ENCODE assay signal across 8 mouse cellular contexts in genomic region chr7:45708221-45708761, GRCm38 (mm10). TPM values are rescaled to one million over a fixed set of nuclear protein-coding genes. Genes with fewer than 3 reads are reported as not detected.
DNase-seq lines count a peak whose midpoint lies in the region; ATAC-seq and TF ChIP-seq lines count a peak whose summit lies in the region.

No protein-coding gene starts in this region.

- H3K4me2 ChIP-seq in embryonic facial prominence, embryonic 13.5 days = peak overlapping the region; percentile 97
- peak overlapping the region; percentile 91 for H3K4me2 ChIP-seq in neural tube, embryonic 15.5 days

- H3K4me3 ChIP-seq in lung, adult 2 months (replicated peaks; ENCODE audit: extremely low read depth, low read depth, low read length) = peak overlapping the region; percentile 48
- peak overlapping the region; percentile 71; the same call in 1 of the 2 replicates for H3K4me3 ChIP-seq in embryonic facial prominence, embryonic 13.5 days
- H3K4me3 ChIP-seq in neural tube, embryonic 15.5 days (replicated peaks) = no peak overlapping the region

- no peak for TF ChIP-seq CTCF in lung, adult 2 months (IDR thresholded peaks at IDR 0.05; ENCODE audit: insufficient read depth, low read length)

- intact Hi-C loops in heart, postnatal 10 days (cut with DNase I) = no loop called here

- peak overlapping the region; percentile 52; the same call in 1 of the 2 replicates for H3K9ac ChIP-seq in embryonic facial prominence, embryonic 13.5 days
- no peak overlapping the region for H3K9ac ChIP-seq in neural tube, embryonic 15.5 days (replicated peaks)

- DNase-seq in lung, adult 2 months = no peak
- DNase-seq in lung, postnatal 4 days = no peak
- peak; percentile 57 to 68 for DNase-seq in heart, postnatal 10 days
- DNase-seq in kidney, postnatal 4 days = peak; percentile 37 to 58
- no peak for DNase-seq in layer of hippocampus, adult 9-11 months
- DNase-seq in right cerebral cortex, adult 2 months (ENCODE audit: low spot score in 2 of 2) = no peak

- H3K36me3 ChIP-seq in embryonic facial prominence, embryonic 13.5 days = peaks cover 44% of the 10 kb centered on the region
- peaks cover 37% of the 10 kb centered on the region for H3K36me3 ChIP-seq in neural tube, embryonic 15.5 days

- H3K27ac ChIP-seq in embryonic facial prominence, embryonic 13.5 days = peak overlapping the region; percentile 90
- peak overlapping the region; percentile 77; the same call in 1 of the 2 replicates for H3K27ac ChIP-seq in neural tube, embryonic 15.5 days (replicated peaks)

- 26% methylated on average over 13 of the region's 13 CpGs for WGBS in lung, adult 2 months
- WGBS in embryonic facial prominence, embryonic 13.5 days = 24% methylated on average over 13 of the region's 13 CpGs
- WGBS in neural tube, embryonic 15.5 days = 54% methylated on average over 13 of the region's 13 CpGs

- no peaks in the 10 kb centered on the region for H3K9me3 ChIP-seq in embryonic facial prominence, embryonic 13.5 days
- H3K9me3 ChIP-seq in neural tube, embryonic 15.5 days (replicated peaks) = no peaks in the 10 kb centered on the region

- peaks cover 16% of the 10 kb centered on the region for H3K4me1 ChIP-seq in lung, adult 2 months (ENCODE audit: control insufficient read depth, insufficient read depth, low read length)
- H3K4me1 ChIP-seq in embryonic facial prominence, embryonic 13.5 days = peaks cover 52% of the 10 kb centered on the region
- peaks cover 73% of the 10 kb centered on the region for H3K4me1 ChIP-seq in neural tube, embryonic 15.5 days

- no peaks in the 10 kb centered on the region for H3K27me3 ChIP-seq in embryonic facial prominence, embryonic 13.5 days
- H3K27me3 ChIP-seq in neural tube, embryonic 15.5 days (replicated peaks) = no peaks in the 10 kb centered on the region

- ATAC-seq in embryonic facial prominence, embryonic 13.5 days (ENCODE audit: insufficient number of reproducible peaks, insufficient read depth, low FRiP score, low TSS enrichment, low read depth) = no peak
- no peak for ATAC-seq in neural tube, embryonic 15.5 days (ENCODE audit: low FRiP score)

- TF ChIP-seq POLR2A in lung, adult 2 months (IDR thresholded peaks at IDR 0.05; ENCODE audit: borderline replicate concordance, extremely low read depth, low read depth, low read length) = 0 out of 2 replicates have a peak, but pooled peaks have one; percentile 9

RNA-seq across cellular contexts. Expression of gene Dbp, which starts 3.4 kb away (rescaled TPM):
- polyA plus RNA-seq in lung, adult 2 months (2012; rRNA removed) = 43.1 and 133 TPM in 2 replicates
- polyA plus RNA-seq in embryonic facial prominence, embryonic 13.5 days (2015; fragmentation: Nextera tagmentation; extraction: Ambion mirVana) = 7.8 and 10.2 TPM in 2 replicates
- 10 to 100 TPM; 22.7 to 29.8 TPM for total RNA-seq in heart, postnatal 10 days (2021)
- 3.3 and 3.9 TPM in 2 replicates for polyA plus RNA-seq in neural tube, embryonic 15.5 days (2015; fragmentation: Nextera tagmentation; extraction: Ambion mirVana)

RNA-seq across cellular contexts. Expression of gene Rpl18, which starts 7.0 kb away (rescaled TPM):
- 1,119 and 1,194 TPM in 2 replicates for polyA plus RNA-seq in lung, adult 2 months (2012; rRNA removed)
- polyA plus RNA-seq in embryonic facial prominence, embryonic 13.5 days (2015; fragmentation: Nextera tagmentation; extraction: Ambion mirVana) = 936 and 1,128 TPM in 2 replicates
- total RNA-seq in heart, postnatal 10 days (2021) = 100 to 1,000 TPM; 698 to 700 TPM
- polyA plus RNA-seq in neural tube, embryonic 15.5 days (2015; fragmentation: Nextera tagmentation; extraction: Ambion mirVana) = 573 and 682 TPM in 2 replicates

RNA-seq across cellular contexts. Expression of gene Car11, which starts 8.6 kb away (rescaled TPM):
- 5.1 and 6.2 TPM in 2 replicates for polyA plus RNA-seq in lung, adult 2 months (2012; rRNA removed)
- polyA plus RNA-seq in embryonic facial prominence, embryonic 13.5 days (2015; fragmentation: Nextera tagmentation; extraction: Ambion mirVana) = 15.2 and 17.3 TPM in 2 replicates
- 1 to 10 TPM; 4.2 to 4.6 TPM for total RNA-seq in heart, postnatal 10 days (2021)
- 57.0 and 71.4 TPM in 2 replicates for polyA plus RNA-seq in neural tube, embryonic 15.5 days (2015; fragmentation: Nextera tagmentation; extraction: Ambion mirVana)

RNA-seq across cellular contexts. Expression of gene Sphk2, which starts 9.5 kb away (rescaled TPM):
- 59.7 and 62.4 TPM in 2 replicates for polyA plus RNA-seq in lung, adult 2 months (2012; rRNA removed)
- 34.4 and 34.9 TPM in 2 replicates for polyA plus RNA-seq in embryonic facial prominence, embryonic 13.5 days (2015; fragmentation: Nextera tagmentation; extraction: Ambion mirVana)
- total RNA-seq in heart, postnatal 10 days (2021) = 10 to 100 TPM; 17.4 to 20.1 TPM
- polyA plus RNA-seq in neural tube, embryonic 15.5 days (2015; fragmentation: Nextera tagmentation; extraction: Ambion mirVana) = 23.0 and 25.7 TPM in 2 replicates

RNA-seq across cellular contexts. Expression of gene Fam83e, which starts 12.7 kb away (rescaled TPM):
- polyA plus RNA-seq in lung, adult 2 months (2012; rRNA removed) = 12.2 and 15.0 TPM in 2 replicates
- 1.4 and 1.5 TPM in 2 replicates for polyA plus RNA-seq in embryonic facial prominence, embryonic 13.5 days (2015; fragmentation: Nextera tagmentation; extraction: Ambion mirVana)
- under 1 TPM; 0.10 to 0.12 TPM for total RNA-seq in heart, postnatal 10 days (2021)
- 0.50 and 1.5 TPM in 2 replicates for polyA plus RNA-seq in neural tube, embryonic 15.5 days (2015; fragmentation: Nextera tagmentation; extraction: Ambion mirVana)

Comparison
In these comparisons a context has a peak if more than half of its experiments do, and no peak if none do; other contexts are left out.
1. DNase-seq: peak in heart, postnatal 10 days (2 of 2) and kidney, postnatal 4 days (2 of 2); none in lung, adult 2 months (single experiment), lung, postnatal 4 days (0 of 2), layer of hippocampus, adult 9-11 months (single experiment) and right cerebral cortex, adult 2 months (0 of 2).